Mouse (Mus musculus) testis, postnatal 14 days (tissue): Measurements from ENCODE around the gene Hnrnpa3.
A peak's percentile ranks its signal among the peaks of the same experiment; 100 is the strongest.
"Not testable (repeated sequence)": the region's sequence is repeated elsewhere in the genome, so short reads cannot be mapped to it uniquely, and the experiment has no call there.

Experiments used
- DNase-seq: peaks from one replicate; pipeline ENCODE4 v3.0.0; 2021; ENCODE audit warnings: low spot score

Gene Hnrnpa3

GRCm38 (mm10) chr2:75658727-75659628 is at the start of gene Hnrnpa3:
Gene Hnrnpa3 (plus strand): TSS chr2:75659261.
- peak; percentile 99 for DNase-seq

- DNase-seq, result no peak
Measured at GRCm38 (mm10) chr2:75609971-75610370, 49.1 kb upstream of the Hnrnpa3 start.

GRCm38 (mm10) chr2:75610602-75611001 is 48.5 kb upstream of the Hnrnpa3 start:
- DNase-seq, result not testable (repeated sequence)

- DNase-seq, result no peak
Measured at GRCm38 (mm10) chr2:75611041-75611805, 47.8 kb upstream of the Hnrnpa3 start.

GRCm38 (mm10) chr2:75612006-75612405 is 47.1 kb upstream of the Hnrnpa3 start:
- no peak for DNase-seq

- no peak for DNase-seq
Measured at GRCm38 (mm10) chr2:75612981-75613567, 46.0 kb upstream of the Hnrnpa3 start.

- no peak for DNase-seq
Measured at GRCm38 (mm10) chr2:75614577-75614976, 44.5 kb upstream of the Hnrnpa3 start.

GRCm38 (mm10) chr2:75616911-75617310 is 42.1 kb upstream of the Hnrnpa3 start:
- no peak for DNase-seq

- peak; percentile 47 for DNase-seq
Measured at GRCm38 (mm10) chr2:75618712-75619111, 40.3 kb upstream of the Hnrnpa3 start.

GRCm38 (mm10) chr2:75621873-75622654 is 37.0 kb upstream of the Hnrnpa3 start:
- DNase-seq, result no peak

GRCm38 (mm10) chr2:75625086-75625485 is 34.0 kb upstream of the Hnrnpa3 start:
- no peak for DNase-seq

GRCm38 (mm10) chr2:75626597-75627440 is 32.2 kb upstream of the Hnrnpa3 start:
- DNase-seq, result no peak

GRCm38 (mm10) chr2:75628487-75628886 is 30.6 kb upstream of the Hnrnpa3 start:
- DNase-seq, result no peak

- no peak for DNase-seq
Measured at GRCm38 (mm10) chr2:75631421-75631820, 27.6 kb upstream of the Hnrnpa3 start.

- DNase-seq, result no peak
Measured at GRCm38 (mm10) chr2:75632043-75632442, 27.0 kb upstream of the Hnrnpa3 start.

- no peak for DNase-seq
Measured at GRCm38 (mm10) chr2:75632721-75633181, 26.3 kb upstream of the Hnrnpa3 start.

- no peak for DNase-seq
Measured at GRCm38 (mm10) chr2:75633381-75633780, 25.7 kb upstream of the Hnrnpa3 start.

- no peak for DNase-seq
Measured at GRCm38 (mm10) chr2:75633784-75634183, 25.3 kb upstream of the Hnrnpa3 start.

- DNase-seq, result not testable (repeated sequence)
Measured at GRCm38 (mm10) chr2:75634431-75634830, 24.6 kb upstream of the Hnrnpa3 start.

GRCm38 (mm10) chr2:75636261-75637054 is 22.6 kb upstream of the Hnrnpa3 start:
- DNase-seq, result no peak
